Mouse (Mus musculus) megakaryocyte, embryonic 14.5 days (primary cell): ENCODE results near the gene 4930512M02Rik. TPM values are rescaled to one million over a fixed set of nuclear protein-coding genes. Genes with fewer than 3 reads are reported as not detected.

ENCODE experiments used
- H3K27me3 ChIP-seq: replicated peaks from 2 replicates; pipeline ENCODE3; 2012; ENCODE audit warnings: inconsistent platforms
- H3K36me3 ChIP-seq: replicated peaks from 2 replicates; pipeline ENCODE3; 2012; ENCODE audit warnings: low read length, inconsistent platforms, mixed read lengths
- H3K4me1 ChIP-seq: 2 replicates; pipeline ENCODE4 v1.6.1; 2012; ENCODE audit warnings: inconsistent platforms
- H3K4me3 ChIP-seq: replicated peaks from 2 replicates; pipeline ENCODE3; 2012; ENCODE audit warnings: moderate library complexity, mild to moderate bottlenecking, inconsistent platforms
- H3K9me3 ChIP-seq: 2 replicates; pipeline ENCODE4 v1.6.1; 2012; ENCODE audit warnings: inconsistent platforms
- FLI1 ChIP-seq: IDR thresholded peaks from 2 replicates; pipeline ENCODE4 v1.6.1; 2012; ENCODE audit warnings: low read length, inconsistent platforms, mixed read lengths
- GATA1 ChIP-seq: IDR thresholded peaks from 3 replicates; pipeline ENCODE4 v1.6.1; 2012; ENCODE audit warnings: mixed read lengths, low read length, inconsistent platforms, borderline replicate concordance
- polyA plus RNA-seq: library from polyadenylated mRNA; stranded (reverse); fragments of >175 nt; gene quantifications from 2 replicates; pipeline ENCODE4 v1.2.3, GENCODE M21; 2012; ENCODE audit warnings: low replicate concordance; ENCODE audit not compliant: insufficient read depth

Gene 4930512M02Rik
- polyA plus RNA-seq, 1 experiment, result not detected

- peaks cover 71% of the 10 kb centered on the region for H3K4me1 ChIP-seq
- peak overlapping the region; percentile 69 for H3K4me3 ChIP-seq
- TF ChIP-seq GATA1 (no peak), FLI1 (no peak)
- no peaks in the 10 kb centered on the region for H3K36me3 ChIP-seq
- no peaks in the 10 kb centered on the region for H3K27me3 ChIP-seq
- H3K9me3 ChIP-seq, result no peaks in the 10 kb centered on the region
Observed at GRCm38 (mm10) chr11:11656995-11657530, 29.4 kb upstream of the 4930512M02Rik start.

DNA sequence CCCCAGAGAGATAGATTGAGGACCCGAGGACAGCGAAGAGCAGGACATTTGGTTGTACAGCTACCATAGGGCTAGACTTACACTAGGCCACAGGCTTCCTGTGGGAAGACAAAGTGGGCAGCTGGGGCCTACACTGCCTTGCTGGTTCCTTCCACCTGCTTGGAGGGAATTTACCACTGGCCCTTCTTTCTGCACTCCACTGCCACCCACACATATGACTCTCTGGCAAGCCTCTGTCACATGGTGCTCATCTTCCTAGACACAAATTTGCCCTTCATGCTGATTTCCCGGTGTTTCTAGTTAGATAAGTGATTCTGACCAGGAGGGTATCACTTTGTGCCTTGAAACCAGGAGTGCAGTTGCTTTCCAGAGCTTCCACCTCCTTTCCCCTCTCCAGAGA lies 28.8 kb upstream of the 4930512M02Rik start:
- TF ChIP-seq FLI1 (no peak), GATA1 (no peak)
- H3K9me3 ChIP-seq, result no peaks in the 10 kb centered on the region
- peaks cover 67% of the 10 kb centered on the region for H3K4me1 ChIP-seq
- peak overlapping the region; percentile 55 for H3K4me3 ChIP-seq
- H3K27me3 ChIP-seq, result no peaks in the 10 kb centered on the region
- H3K36me3 ChIP-seq, result no peaks in the 10 kb centered on the region

DNA sequence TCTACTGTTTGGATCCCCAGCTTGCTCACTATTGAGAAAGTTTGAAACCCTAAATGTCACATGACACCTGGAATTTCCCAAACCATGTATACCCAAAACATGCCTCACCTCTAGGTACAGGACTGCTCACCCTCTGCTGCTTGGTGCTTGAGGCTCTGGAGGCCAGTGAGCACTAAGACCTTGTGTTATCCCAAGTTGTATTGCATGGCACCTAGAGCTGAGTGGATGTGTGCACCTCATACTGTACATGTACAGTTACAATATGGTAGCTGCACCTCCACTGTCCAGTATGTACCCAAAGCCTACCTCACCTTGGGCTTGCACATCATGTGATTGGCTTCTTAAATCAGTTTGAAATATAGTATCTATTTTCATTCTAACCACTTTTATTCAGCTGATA lies 16.7 kb upstream of the 4930512M02Rik start:
- Histone ChIP-seq H3K9me3 (no peaks in the 10 kb centered on the region), H3K4me3 (peak overlapping the region; percentile 1), H3K4me1 (peaks cover 12% of the 10 kb centered on the region)

DNA sequence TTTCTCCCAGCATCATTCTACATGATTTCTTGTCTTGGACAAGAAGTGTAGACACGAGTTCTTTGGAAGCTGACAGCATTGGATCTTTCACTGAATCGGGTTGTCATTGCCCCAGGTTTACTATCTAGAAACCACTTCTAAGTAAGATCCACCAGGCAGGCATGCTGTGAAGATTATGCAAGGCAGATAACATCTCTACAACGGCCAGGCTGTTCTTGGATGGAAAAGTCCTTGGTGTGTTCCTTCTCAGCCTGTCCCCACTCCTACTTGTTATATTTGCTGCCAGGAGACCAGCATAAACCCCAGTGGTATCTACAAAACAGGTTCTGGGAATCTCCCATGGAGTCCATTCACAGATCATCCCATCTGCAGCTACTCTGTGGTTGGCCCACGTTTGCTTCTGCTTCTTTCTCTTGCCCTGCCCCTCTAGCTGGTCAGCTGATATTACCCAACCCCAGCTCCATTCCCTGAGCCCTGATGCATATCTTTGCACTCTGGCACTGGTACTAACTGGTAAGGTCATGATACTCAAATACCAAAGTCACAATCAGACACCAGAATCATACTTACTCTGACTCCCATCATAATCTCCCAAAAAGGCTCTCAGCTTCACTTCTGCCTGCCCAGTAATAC lies 3.4 kb downstream of the 4930512M02Rik start:
- H3K4me1 ChIP-seq, result peaks cover 6% of the 10 kb centered on the region; the same call in 1 of the 2 replicates
- no peak overlapping the region for H3K4me3 ChIP-seq
- no peaks in the 10 kb centered on the region for H3K36me3 ChIP-seq
- no peaks in the 10 kb centered on the region for H3K27me3 ChIP-seq
- H3K9me3 ChIP-seq, result no peaks in the 10 kb centered on the region
- TF ChIP-seq GATA1 (no peak), FLI1 (no peak)

More for the DNA sequence above, 16.7 kb upstream of the 4930512M02Rik start:
- Histone ChIP-seq H3K27me3 (no peaks in the 10 kb centered on the region), H3K36me3 (peaks cover 1% of the 10 kb centered on the region)
- no peak for TF ChIP-seq FLI1
- TF ChIP-seq GATA1, result no peak

GRCm38 (mm10) chr11:11609243-11609642 lies 18.4 kb downstream of the 4930512M02Rik start:
- peaks cover 22% of the 10 kb centered on the region for H3K36me3 ChIP-seq
- no peak for TF ChIP-seq FLI1
- TF ChIP-seq GATA1, result no peak
- H3K27me3 ChIP-seq, result no peaks in the 10 kb centered on the region
- peaks cover 36% of the 10 kb centered on the region for H3K9me3 ChIP-seq
- no peaks in the 10 kb centered on the region for H3K4me1 ChIP-seq
- no peak overlapping the region for H3K4me3 ChIP-seq

DNA sequence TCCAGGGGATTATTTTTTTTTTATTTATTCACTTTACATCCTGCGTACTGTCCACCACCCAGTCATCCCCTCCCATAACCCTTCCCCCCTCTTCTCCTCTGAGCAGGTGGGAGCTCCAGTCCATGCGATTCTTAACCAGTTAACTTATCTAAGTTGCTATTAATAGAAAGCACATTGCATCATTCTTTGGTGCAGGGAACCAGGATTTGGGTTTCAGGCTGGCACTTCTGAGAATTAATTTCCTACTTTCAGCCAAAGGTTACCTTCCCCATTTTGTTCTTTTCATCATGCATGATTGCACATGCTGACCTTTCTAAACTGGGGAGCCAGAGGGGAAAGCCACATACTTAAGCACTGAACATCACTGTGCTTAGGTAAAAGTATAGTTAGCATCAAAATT lies 40.3 kb downstream of the 4930512M02Rik start:
- no peaks in the 10 kb centered on the region for H3K9me3 ChIP-seq
- H3K4me1 ChIP-seq, result peaks cover 17% of the 10 kb centered on the region; the same call in 1 of the 2 replicates
- no peaks in the 10 kb centered on the region for H3K36me3 ChIP-seq
- no peaks in the 10 kb centered on the region for H3K27me3 ChIP-seq
- no peak for TF ChIP-seq FLI1
- no peak for TF ChIP-seq GATA1
- no peak overlapping the region for H3K4me3 ChIP-seq

DNA sequence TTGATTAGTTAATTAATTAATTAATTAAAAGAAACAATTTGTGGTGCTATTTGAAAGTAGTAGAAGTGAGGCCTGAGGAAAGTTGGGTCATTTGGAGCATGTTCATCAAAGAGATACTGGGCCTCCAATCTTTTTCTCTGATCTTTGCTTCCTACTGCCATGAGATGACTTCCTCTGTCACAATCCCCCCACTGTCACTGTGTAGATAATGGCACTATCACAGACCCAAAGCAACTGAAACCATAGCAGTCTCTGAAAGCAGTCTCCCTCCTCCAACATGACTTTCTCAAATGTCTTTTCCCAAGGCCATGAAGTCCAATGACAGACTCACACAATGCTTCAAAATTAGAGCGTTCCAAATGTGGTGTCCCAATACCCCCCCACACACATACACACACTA lies 41.2 kb downstream of the 4930512M02Rik start:
- H3K36me3 ChIP-seq, result no peaks in the 10 kb centered on the region
- no peaks in the 10 kb centered on the region for H3K27me3 ChIP-seq
- peaks cover 17% of the 10 kb centered on the region; the same call in 1 of the 2 replicates for H3K4me1 ChIP-seq
- TF ChIP-seq GATA1, result no peak
- TF ChIP-seq FLI1, result no peak
- H3K4me3 ChIP-seq, result no peak overlapping the region
- no peaks in the 10 kb centered on the region for H3K9me3 ChIP-seq

GRCm38 (mm10) chr11:11573691-11574090 lies 53.9 kb downstream of the 4930512M02Rik start:
- H3K4me1 ChIP-seq, result peaks cover 55% of the 10 kb centered on the region
- H3K9me3 ChIP-seq, result peaks cover 4% of the 10 kb centered on the region; the same call in 1 of the 2 replicates
- H3K27me3 ChIP-seq, result no peaks in the 10 kb centered on the region
- H3K4me3 ChIP-seq, result peak overlapping the region; percentile 57
- H3K36me3 ChIP-seq, result peaks cover 5% of the 10 kb centered on the region
- peak; percentile 20; the same call in 1 of the 2 replicates for TF ChIP-seq FLI1
- peak; percentile 19; the same call in 1 of the 3 replicates for TF ChIP-seq GATA1

- H3K27me3 ChIP-seq, result no peaks in the 10 kb centered on the region
- H3K4me1 ChIP-seq, result peaks cover 57% of the 10 kb centered on the region
- H3K9me3 ChIP-seq, result no peaks in the 10 kb centered on the region
- TF ChIP-seq FLI1, result no peak
- no peak for TF ChIP-seq GATA1
- H3K4me3 ChIP-seq, result no peak overlapping the region
- H3K36me3 ChIP-seq, result no peaks in the 10 kb centered on the region
Observed at GRCm38 (mm10) chr11:11570747-11571146, 56.9 kb downstream of the 4930512M02Rik start.

DNA sequence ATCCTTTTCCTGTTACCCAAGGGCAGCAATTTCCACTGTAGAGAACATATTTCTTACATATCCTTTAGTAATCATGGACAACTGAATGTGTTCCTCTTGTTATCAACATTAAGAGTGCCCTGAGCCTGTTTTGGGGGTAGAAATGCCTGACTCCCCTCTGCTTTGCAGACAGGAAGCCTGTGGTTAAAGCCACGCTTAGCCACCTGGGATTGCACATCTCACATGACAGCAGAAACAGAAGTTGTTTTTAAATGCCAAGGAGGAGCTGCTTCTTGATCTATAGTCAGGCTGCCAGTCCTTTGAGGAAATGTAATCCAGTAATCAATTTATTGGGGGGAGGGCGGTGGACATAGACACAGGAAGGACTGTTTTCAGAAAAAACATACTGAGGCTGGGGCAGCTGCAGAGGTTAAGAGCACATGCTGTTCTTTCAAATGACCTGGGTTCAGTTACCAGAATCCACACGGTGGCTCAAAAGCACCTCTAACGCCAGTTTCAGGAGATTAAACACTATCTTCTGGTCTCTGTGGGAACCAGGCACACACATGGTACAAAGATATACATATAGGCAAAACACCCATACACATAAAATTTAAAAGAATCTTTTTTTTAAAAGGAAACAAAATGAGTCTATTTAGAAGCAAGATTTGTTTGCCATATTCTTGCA lies 58.0 kb downstream of the 4930512M02Rik start:
- H3K4me3 ChIP-seq, result no peak overlapping the region
- no peaks in the 10 kb centered on the region for H3K27me3 ChIP-seq
- no peaks in the 10 kb centered on the region for H3K9me3 ChIP-seq
- peaks cover 68% of the 10 kb centered on the region for H3K4me1 ChIP-seq
- no peaks in the 10 kb centered on the region for H3K36me3 ChIP-seq
- TF ChIP-seq FLI1 (no peak), GATA1 (no peak)
